Mouse (Mus musculus) T-helper 17 cell (primary cell): Measurements from ENCODE around the gene Cacna1a.
"Not testable (repeated sequence)": the region's sequence is repeated elsewhere in the genome, so short reads cannot be mapped to it uniquely, and the experiment has no call there.

Experiments
- in situ Hi-C, 2 experiments: fragments of 300-600 bp; cut with MboI, MseI; formaldehyde crosslinking; loops; 1 replicate in 1 of 2; 2 replicates in 1 of 2; pipeline ENCODE4 v1.15.1; 2025; ENCODE audit warnings: high pct_unique_total_duplicates in 2 of 2

Cacna1a gene

DNA sequence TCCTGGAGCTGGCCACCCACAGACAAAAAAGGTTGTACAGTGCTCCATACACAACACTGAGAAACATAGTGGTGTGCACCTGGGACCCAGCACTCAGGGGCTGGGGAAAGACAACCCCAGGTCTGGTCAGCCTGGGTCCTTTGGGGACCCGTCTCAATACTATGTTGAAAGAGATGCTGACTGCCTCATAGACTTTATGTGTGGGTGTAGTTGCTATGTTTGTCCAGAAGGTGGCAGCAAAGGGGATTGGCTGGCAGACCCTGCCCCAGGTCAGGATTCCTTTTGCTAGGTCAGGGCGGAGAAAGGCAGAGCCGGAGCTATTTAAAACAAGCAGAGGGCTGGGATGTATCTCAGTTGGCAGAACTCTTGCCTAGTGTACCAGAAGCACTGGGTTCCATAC is 191.4 kb downstream of the Cacna1a start:
- in situ Hi-C loops = no loop called here

DNA sequence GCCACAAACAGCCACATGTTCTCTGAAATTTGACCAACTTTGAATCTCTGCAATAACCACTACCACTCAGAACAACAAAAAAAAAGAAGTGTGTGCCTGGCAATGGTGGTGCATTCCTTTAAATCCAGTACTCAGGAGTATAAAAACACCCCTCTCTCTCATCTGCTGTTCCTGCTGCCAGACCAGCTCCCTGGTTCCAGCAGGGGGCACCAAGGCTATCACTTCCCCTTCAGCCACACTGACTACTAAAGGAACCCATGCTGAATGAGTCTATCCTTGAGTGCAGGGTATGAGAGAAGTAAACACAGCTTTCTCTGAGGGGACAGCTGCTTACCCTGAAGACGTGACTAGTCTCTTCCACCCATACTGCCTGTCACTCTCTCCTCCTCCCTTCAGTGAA is 197.1 kb downstream of the Cacna1a start:
- in situ Hi-C loops = no loop called here

DNA sequence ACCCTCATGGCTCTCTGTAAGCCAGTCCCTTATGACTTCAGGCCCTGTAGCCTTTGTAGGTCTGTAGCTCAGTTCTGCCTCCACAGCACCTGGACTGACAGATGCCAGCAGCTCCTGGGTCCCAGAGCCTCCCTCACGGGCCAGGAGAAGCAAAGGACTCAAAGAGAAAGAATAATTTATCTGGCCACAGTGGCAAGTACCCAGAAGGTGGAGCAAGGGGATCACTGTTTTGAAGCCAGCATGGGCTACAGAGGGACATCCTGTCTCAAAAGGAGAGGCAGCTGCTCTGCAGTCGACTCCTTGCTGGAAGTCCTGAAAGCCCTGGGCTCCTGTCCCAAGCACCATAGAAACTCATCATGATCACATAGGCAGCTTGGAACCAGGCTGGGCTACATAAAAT is 198.0 kb downstream of the Cacna1a start:
- in situ Hi-C loops = no loop called here

DNA sequence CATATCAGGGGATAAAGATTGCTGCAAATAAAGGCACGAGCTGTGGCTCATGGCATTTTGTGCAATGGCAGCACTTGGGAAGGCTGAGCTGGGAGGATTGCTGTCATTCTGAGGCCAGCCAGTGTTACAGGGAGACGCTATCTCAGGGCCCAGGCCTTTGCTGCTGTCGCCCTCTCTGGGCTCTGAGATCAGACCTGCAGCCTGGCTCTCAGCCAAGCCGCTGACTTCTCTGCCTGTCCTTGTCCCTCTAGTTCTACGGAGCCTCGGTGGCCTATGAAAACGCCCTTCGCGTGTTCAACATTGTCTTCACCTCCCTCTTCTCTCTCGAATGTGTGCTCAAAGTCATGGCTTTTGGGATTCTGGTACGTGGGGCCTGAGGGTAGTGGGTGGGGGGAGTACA is 200.3 kb downstream of the Cacna1a start:
- in situ Hi-C loops = no loop called here

DNA sequence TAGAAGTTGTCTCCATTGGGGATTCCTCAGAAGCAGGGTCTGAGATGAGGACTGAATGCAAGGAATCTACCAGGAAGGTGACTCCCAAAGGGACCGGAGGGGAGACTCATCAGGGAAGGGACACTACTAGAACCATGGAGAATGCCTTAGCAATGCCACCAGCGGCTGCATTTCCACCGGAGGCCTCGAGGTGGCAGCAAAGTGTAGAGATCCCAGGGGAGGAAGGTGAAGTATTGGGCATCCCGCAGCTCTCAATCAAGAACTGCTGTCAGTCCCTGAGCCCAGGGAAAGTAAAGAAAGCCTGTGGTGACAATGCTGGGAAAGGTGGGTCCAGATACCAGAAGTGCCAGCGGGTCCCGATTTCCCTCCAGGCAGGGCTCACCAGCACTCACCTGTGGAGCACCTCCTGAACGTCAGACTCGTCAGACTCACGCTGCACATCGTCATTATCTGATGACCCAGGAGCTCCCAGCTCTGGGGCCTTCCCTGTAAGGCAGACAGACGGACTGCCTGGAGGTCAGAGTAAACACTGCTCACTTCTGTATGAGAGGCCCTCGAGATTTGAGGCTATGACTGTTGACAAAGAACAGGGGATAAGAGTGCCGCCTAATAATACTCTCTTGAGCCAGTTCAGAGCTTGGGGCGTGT is 203.9 kb downstream of the Cacna1a start:
- in situ Hi-C loops = no loop called here

DNA sequence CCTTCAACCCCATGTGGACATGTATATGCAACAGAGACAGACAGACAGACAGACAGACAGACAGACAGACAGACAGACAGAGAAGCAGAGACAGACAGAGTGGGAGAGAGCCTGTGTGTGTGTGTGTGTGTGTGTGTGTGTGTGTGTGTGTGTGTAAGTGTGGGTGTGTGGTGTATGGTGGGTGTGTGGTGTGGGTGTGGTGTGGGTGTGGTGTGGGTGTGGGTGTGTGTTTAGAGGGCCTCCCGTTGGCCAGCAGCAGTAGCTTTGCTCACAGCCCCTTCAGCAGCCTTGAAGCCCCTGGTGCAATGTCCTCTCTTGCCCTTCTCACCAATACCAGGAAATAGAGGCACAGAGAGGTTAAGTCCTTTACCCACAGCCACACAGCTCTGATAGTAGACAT is 204.9 kb downstream of the Cacna1a start:
- in situ Hi-C loops = no loop called here

DNA sequence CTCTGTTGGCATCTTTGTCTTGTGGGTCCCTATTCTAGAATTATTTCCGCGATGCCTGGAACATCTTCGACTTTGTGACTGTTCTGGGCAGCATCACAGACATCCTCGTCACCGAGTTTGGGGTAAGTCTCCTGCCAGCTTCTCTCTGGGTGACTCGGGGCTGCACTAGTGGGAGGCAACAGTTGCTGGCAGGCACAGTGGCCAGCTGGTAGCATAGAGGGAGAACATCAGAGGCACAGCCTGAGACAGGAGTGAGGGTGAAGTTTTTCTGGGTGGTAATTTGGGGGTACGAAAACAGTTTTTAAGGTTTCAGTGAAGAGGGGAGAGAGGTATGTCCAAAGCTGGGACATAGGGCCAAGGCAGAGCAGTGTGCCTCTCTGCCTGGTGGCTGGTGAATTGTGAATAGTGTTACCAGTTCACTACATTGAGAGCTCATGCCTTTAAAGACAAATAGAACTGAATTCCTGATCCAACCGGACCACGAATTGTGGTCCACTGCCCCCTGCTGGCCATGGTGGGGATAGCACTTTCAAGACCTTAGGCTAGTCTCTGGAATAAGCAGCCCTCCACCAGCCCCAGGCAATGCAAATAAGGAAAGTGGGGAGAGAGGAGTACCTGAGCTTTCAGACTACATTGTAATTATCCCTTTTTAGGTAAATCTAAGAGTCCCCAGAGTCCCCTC is 206.0 kb downstream of the Cacna1a start:
- in situ Hi-C loops = no loop called here

DNA sequence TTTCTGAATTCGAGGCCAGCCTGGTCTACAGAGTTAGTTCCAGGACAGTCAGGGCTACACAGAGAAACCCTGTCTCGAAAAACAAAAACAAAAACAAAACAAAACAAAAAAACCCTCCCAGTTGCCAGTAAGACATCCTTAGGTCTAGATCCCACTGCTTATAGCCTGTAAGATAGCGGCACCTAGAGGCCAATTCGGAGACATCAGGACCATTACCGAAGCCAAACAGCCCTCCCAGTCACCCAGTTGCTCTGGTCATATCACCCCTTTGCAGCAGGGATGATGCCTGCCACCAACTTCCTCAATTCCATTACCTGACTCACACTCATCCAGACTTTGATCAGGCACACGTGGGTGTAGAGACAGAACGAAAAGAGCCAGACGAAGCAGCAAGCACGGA is 207.4 kb downstream of the Cacna1a start:
- in situ Hi-C loops = no loop called here

DNA sequence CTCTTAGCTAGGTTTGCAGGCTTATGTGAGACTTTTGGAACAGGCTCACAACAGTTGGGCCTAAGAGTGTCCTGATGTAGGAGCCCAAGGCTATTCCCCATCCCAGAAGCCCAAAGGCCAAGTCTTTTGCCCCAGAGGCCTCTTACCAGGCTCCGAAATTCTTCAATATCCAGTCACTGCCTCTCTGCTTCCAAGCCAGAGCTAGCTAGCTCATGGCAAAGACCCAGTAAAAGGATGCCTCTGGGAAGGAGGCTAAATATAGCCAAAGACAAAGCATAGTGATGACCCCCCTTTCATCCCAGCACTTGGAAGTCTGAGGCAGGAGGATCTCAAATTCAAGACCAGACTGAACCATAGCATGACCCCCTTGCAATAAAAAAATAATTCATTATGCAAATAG is 211.2 kb downstream of the Cacna1a start:
- in situ Hi-C loops = no loop called here

DNA sequence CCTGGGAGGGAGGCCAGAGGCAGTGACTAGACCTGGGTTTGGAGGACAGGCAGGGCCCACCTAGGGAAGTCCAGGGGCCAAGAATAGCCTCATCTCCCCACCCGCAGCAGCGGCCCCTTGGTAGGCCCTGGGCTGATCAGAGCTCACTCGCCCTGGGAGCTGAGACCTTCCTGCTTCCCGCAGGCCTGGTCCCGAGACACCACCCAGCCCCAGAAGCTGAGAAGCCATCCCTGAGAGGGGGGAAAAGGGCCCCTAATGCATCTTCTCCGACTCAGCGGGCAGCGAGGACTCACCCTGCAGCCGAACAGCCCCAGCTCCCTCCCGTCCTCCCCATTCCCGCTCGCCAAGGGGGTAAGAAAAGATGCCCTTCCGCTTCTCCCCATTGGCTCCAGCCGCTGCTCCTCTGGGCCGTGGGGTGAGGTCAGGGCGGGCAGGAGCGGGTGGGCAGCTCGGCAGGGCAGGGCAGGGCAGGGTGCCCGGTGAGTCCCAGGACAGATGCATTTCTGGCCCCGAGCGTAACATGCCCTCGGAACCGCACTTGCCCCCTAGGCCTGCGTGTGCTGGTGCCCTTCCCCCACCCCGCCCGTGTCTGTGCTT is 212.2 kb downstream of the Cacna1a start:
- in situ Hi-C loops = no loop called here

DNA sequence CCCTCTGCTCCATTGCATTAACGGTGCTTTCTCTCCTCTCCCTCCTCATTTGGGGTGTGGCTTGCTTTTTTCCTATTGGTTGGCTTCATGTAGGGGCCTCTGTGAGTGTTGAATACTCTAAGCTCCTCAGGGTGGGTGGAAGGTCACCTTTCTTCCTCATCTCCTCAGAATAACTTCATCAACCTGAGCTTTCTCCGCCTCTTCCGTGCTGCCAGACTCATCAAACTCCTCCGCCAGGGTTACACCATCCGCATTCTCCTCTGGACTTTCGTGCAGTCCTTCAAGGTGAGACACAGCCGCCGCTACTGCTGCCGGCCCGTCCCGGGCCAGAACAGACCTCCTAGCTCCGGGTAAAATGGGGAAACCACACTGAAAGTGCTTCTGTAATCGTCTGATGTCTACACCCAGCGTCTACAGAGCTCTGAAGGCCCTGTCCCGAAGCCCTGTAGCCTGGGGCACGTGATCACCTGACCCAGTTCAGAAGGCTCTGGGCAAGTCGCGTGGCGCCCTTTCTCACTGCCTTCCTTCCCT is 213.0 kb downstream of the Cacna1a start:
- in situ Hi-C loops = no loop called here

DNA sequence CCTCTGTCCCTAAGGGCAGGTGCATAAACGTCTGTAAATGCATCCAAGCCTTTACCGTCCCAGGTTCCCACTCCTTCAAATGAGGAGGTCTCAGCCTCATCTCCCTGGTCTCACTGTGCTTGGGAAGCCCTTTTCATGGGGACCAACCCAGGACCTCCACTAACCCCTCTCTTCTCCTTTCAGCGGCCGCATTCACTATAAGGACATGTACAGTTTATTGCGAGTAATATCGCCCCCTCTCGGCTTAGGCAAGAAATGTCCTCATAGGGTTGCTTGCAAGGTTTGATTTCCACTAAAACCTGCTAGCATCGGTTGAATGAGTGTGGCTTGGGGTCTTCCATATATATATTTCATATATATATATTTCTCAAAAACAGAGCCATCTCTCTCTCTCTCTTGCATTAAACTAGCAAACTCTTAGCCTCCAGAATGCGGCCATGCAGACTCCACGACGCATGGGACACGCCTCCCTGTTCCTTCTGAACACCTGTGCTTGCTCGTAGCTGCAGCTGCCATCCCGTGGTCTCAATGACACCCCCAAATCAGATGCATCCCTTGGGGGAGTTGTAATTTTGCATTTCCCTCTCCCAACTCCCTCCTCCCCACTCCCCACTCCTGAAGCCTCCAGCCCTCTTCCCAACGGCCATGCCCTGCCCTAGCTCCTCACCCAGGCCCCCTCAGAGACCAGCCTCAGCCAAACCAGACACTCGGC is 226.4 kb downstream of the Cacna1a start:
- in situ Hi-C loops = no loop called here

DNA sequence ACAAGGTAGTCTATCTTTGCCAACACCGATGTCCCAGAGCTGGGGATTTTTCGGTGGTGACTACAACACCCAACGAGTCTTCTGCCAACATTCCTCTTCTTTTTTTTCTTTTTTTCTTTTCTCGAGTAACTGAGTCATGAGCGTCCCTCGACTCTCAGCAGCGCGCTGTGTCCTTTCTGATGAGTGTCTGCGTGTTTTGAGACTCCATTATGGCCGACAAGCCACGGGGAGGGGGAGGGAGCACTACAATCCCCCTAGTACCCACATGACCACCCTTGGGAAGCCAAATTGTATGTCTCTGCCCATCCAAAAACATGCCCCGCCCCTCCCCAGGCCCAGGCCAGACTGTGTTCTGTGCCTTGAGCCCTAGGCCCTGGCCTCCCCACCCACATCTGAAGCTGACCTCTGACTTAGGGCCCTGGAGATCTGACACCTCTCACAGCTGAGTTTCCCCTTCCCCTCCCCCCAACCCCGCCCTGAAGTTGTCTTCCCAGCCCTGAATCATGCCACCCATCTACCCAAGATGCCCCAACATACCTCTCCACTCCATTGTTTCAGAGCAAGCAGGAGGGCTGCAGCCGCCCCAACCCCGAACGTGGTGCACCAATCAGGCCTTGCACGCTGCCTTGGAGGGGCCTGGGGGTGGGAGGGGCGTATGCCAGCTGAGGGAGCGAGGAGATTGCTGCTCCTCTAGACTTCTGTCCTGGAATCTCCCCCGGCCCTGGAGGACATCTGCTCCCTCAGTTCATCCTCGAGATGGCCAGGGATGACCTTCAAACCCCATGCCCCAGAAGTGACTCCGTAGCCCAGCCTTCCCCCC is 227.6 kb downstream of the Cacna1a start:
- in situ Hi-C loops = no loop called here

DNA sequence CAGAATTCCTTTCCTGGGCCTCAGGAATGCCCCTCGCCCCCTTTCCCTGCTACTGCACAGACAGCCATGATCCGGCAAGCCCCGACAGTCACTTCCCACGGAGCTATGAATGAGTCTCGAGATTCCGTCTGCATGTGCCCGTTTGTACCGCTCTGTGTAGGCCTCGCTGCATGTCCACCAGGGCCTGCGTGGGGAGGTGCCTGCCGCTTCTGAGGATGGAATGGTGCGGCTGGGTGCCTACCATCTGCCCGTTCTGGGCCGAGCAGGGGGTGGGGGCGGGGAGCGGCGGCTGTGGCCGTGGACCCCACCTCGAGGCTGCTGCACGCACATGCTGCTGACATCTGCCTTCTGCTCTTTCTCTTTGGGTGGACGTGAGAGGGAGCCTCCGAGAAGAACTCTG is 228.8 kb downstream of the Cacna1a start:
- in situ Hi-C loops = no loop called here

DNA sequence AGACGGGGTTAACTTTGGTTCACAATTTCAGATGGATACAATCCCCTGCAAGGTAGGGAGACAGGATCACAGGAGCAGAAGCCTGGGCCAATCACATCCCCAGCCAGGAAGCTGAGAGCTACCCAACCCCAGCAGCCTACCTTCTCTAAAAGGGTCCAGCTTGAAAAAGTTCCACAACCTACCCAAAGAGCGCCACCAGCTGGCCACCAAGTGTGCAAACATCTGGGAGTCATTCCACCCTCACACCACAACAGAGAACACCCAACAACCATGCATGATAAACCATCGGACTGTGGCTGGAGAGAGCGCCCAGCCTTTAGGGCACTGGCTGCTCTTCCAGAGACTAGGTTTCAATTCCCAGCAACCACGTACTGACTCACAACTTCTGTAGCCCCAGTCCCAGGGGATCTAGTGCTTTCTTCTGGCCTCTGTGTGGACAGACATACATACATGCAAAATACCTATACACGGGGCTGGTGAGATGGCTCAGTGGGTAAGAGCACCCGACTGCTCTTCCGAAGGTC is 232.9 kb downstream of the Cacna1a start:
- in situ Hi-C loops = no loop called here

DNA sequence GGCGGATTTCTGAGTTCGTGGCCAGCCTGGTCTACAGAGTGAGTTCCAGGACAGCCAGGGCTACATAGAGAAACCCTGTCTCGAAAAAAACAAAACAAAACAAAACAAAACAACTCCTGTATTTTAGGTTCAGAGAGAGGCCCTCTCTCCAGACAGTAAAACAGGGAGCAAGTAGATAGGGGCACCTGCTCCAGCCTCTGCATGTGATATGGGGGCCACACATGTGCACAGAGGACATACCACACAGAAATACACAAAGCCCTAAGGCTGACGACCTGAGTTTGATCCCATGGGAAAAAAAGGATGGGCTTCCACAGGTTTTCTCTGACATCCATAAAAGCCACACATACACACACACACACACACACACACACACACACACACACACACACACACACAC is 235.2 kb downstream of the Cacna1a start:
- in situ Hi-C loops = not testable (repeated sequence)

DNA sequence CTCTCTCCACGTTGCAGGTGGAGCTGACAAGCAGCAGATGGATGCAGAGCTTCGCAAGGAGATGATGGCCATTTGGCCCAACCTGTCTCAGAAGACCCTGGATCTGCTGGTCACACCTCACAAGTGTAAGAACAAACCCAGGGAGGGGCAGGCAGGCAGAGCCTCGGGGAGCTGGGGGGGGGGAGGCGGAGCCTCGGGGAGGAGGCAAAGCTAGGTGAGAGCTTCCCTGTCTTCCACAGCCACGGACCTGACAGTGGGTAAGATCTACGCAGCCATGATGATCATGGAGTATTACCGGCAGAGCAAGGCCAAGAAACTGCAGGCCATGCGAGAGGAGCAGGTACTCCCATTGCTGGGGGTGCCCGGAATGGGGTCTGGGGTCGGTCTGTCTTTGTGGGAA is 241.3 kb downstream of the Cacna1a start:
- in situ Hi-C loops = no loop called here

DNA sequence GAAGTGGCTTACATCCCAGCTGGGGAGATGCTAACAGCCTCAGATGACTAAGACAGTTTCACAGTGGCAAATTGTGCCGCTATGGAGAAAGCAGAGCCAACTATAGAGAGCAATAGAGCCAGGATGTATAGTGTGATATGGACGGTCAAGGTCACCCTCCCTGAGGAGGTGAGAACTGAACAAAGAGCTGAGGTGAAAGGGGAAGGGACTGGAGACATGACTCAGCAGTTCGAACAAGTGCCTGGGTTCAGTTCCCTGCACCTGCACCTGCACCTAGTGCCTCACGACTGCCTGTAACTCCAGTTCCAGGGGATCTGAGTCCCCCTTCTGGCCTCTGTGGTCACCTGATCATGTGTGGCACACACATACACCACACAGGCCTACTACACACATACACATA is 241.9 kb downstream of the Cacna1a start:
- in situ Hi-C loops = no loop called here

DNA sequence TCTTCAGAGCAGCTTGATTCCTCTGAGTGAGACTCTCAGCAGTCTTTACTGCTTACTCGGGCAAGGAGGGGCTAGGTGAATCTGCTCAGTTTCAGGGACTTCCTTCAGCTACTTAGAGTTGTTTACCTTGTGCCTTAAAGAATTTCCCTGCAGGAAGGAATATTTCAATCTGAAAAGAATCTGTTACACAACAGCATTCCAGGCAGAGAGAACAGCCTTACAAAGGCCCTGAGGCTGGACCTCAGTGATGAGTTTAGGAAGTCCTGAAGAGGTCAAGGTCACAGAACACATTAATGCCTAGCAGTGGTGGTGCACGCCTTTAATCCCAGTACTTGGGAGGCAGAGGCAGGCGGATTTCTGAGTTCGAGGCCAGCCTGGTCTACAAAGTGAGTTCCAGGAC is 243.6 kb downstream of the Cacna1a start:
- in situ Hi-C loops = no loop called here

DNA sequence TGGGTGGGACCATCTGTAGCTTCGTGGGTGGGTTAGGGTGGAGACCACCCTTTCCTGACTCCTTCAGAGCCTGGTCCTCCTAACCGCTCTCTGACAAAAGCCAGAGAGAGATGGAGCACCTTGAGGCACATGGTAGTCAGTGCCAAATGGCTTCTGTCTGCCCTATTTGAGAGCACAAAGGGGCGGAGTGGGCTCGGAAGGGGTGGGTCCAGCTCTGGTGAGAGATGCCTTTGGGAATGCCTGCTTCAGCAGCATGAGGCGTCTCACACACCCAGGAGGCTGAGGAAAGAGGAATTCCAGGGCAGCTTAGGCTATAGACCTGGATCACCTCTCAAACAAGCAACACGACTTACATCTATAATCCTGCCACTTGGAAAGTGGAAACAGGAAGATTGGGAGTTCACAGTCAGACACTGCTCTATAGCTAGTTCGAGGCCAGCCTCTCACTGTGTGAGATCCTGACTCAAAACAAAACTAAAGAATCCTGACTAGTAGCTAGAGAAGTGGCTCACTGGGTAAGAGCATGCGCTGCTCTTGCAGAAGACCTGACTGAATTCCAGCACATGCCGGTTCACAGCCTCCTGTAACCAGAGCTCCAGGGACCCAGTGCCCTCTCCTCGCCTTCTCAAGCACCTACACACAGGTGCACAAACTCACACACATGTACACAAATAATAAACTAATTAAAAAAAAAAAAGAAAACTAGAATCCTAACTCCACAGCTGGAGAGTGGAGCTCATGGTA is 245.8 kb downstream of the Cacna1a start:
- in situ Hi-C loops = no loop called here
